Mouse (Mus musculus) forebrain, postnatal 0 days (tissue): Measurements from ENCODE around the gene Il1b. TPM values are rescaled to one million over a fixed set of nuclear protein-coding genes. Genes with fewer than 3 reads are reported as not detected.

Source experiments
- ATAC-seq: fragments of 200-750 bp; cut with Nextera tagmentation; 2 replicates; pipeline ENCODE4 v1.8.0; 2017; ENCODE audit warnings: mild to moderate bottlenecking, moderate library complexity
- DNase-seq: peaks from one replicate; pipeline ENCODE4 v3.0.0-alpha.2; 2015
- H3K27ac ChIP-seq: fragments of 300-500 bp; sonication (generic); 2 replicates; pipeline ENCODE4 v1.5.1; 2014; ENCODE audit warnings: low read depth, mild to moderate bottlenecking, antibody characterized with exemption, low read length, moderate library complexity, mixed read lengths
- H3K27me3 ChIP-seq: fragments of 300-500 bp; sonication (generic); 2 replicates; pipeline ENCODE4 v1.6.1; 2014; ENCODE audit warnings: mild to moderate bottlenecking, low read length, mixed read lengths; ENCODE audit not compliant: insufficient read depth
- H3K36me3 ChIP-seq: fragments of 300-500 bp; sonication (generic); 2 replicates; pipeline ENCODE4 v1.6.1; 2014; ENCODE audit warnings: mild to moderate bottlenecking, moderate library complexity; ENCODE audit not compliant: insufficient read depth
- H3K4me1 ChIP-seq: fragments of 300-500 bp; sonication (generic); 2 replicates; pipeline ENCODE4 v1.6.1; 2014; ENCODE audit warnings: antibody characterized with exemption; ENCODE audit not compliant: insufficient read depth
- H3K4me2 ChIP-seq: fragments of 300-500 bp; sonication (generic); 2 replicates; pipeline ENCODE4 v1.6.1; 2014; ENCODE audit warnings: low read depth, mild to moderate bottlenecking, moderate library complexity
- H3K4me3 ChIP-seq: fragments of 300-500 bp; sonication (generic); 2 replicates; pipeline ENCODE4 v1.5.1; 2014; ENCODE audit warnings: low read depth, low read length, mixed read lengths
- H3K9ac ChIP-seq: fragments of 300-500 bp; sonication (generic); 2 replicates; pipeline ENCODE4 v1.6.1; 2014; ENCODE audit warnings: mild to moderate bottlenecking
- H3K9me3 ChIP-seq: fragments of 300-500 bp; sonication (generic); 2 replicates; pipeline ENCODE4 v1.6.1; 2016; ENCODE audit warnings: low read length
- CTCF ChIP-seq: sonication (generic); IDR thresholded peaks from 2 replicates; pipeline ENCODE4 v1.5.1; 2016; ENCODE audit warnings: antibody characterized with exemption, control low read depth, low read depth
- WGBS: fragments of 180-500 bp; shearing (Covaris S2); extraction: QIAGEN DNeasy Blood & Tissue Kit; methylation state at CpG from one replicate; pipeline ENCODE4 v1.1.7; 2014; 5-methylcytosine and 5-hydroxymethylcytosine counted together
- polyA plus RNA-seq: library from polyadenylated mRNA; unstranded; fragments of >200 nt; fragmentation: Nextera tagmentation; extraction: Ambion mirVana; gene quantifications from 2 replicates; pipeline ENCODE4 v1.2.1, GENCODE M21; 2015
- total RNA-seq: library from RNA; depleted of rRNA; stranded (reverse); fragments of >200 nt; gene quantifications from 2 replicates; pipeline ENCODE4 v1.2.3, GENCODE M21; 2014

Il1b gene
- total and polyA plus RNA-seq, 2 experiments from 2014 or later = 0.15 TPM; not detected in 1

DNA sequence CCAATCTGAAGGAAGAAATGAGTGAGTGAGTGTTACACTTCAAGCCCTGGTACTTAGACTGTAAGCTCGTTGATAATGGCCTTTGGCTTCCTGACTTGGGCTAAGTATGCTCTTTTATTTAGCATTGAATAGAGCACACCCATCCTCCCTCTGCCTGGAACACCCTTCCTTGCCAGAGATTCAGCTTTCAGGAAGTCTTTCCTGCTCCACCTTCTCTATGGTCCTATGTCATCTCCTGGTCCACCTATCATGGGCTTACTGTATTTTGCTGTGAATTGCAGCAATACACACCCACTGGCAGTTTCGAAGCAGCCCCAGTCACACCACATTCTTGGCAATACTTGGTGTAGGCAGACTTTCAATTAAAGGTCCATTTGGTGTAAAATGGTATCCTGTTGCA lies 18.4 kb upstream of the Il1b start:
- Histone ChIP-seq H3K9me3 (no peaks in the 10 kb centered on the region), H3K36me3 (no peaks in the 10 kb centered on the region), H3K27ac (no peak overlapping the region), H3K4me2 (no peak overlapping the region), H3K4me1 (no peaks in the 10 kb centered on the region), H3K4me3 (no peak overlapping the region), H3K27me3 (no peaks in the 10 kb centered on the region), H3K9ac (no peak overlapping the region)
- 64% methylated on average over 2 of the region's 2 CpGs for WGBS
- ATAC-seq (no peak), DNase-seq (no peak)
- no peak for TF ChIP-seq CTCF

DNA sequence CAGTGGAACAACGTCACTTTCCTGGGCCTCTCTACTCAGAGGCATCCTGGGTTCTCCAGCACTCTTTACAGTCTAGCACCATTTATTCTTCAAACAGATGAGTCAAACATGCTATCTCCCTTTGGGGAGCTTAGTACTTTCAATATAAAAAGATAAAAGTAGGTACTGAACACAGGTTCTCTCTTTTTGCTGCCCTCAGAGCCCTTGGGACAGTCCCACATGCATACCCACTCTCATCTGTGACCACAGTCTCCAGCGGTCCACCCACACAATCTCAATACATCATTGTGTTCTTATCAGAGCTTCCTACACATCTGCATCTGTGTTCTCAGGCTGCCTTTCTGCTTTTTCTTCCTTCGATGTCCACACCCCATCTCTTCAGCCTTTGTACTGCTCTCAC lies 14.4 kb upstream of the Il1b start:
- H3K4me3 ChIP-seq = no peak overlapping the region
- TF ChIP-seq CTCF = no peak
- H3K27ac ChIP-seq = no peak overlapping the region
- H3K4me2 ChIP-seq = no peak overlapping the region
- H3K9me3 ChIP-seq = no peaks in the 10 kb centered on the region
- H3K27me3 ChIP-seq = no peaks in the 10 kb centered on the region
- ATAC-seq = no peak
- H3K36me3 ChIP-seq = no peaks in the 10 kb centered on the region
- H3K9ac ChIP-seq = no peak overlapping the region
- DNase-seq = no peak
- 88% methylated on average over 3 of the region's 3 CpGs for WGBS
- H3K4me1 ChIP-seq = no peaks in the 10 kb centered on the region

DNA sequence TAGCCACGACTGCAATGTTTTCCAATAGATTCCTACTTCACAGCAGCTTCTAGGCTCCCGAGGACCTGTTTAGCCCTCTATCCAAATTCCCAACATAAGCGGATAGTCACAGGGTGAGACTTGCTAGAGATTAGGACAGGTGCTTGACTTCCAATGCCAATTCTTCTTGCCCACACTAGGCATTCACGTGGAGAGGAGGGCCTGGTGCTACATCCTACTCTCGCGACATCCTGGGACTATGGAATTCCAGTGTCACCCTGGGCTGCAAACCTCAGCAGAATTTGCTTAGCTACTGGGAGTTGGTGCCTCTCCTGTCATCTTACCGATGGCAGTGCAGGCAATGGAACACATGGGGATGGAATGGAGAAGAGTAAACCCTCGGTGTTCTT lies 13.3 kb upstream of the Il1b start:
- no peak overlapping the region for H3K9ac ChIP-seq
- H3K9me3 ChIP-seq = no peaks in the 10 kb centered on the region
- no peak for ATAC-seq
- no peak overlapping the region for H3K4me2 ChIP-seq
- no peak overlapping the region for H3K27ac ChIP-seq
- H3K4me3 ChIP-seq = no peak overlapping the region
- H3K36me3 ChIP-seq = no peaks in the 10 kb centered on the region
- no peak for TF ChIP-seq CTCF
- no peaks in the 10 kb centered on the region for H3K4me1 ChIP-seq
- DNase-seq = no peak
- WGBS = 85% methylated on average over 8 of the region's 8 CpGs
- no peaks in the 10 kb centered on the region for H3K27me3 ChIP-seq

DNA sequence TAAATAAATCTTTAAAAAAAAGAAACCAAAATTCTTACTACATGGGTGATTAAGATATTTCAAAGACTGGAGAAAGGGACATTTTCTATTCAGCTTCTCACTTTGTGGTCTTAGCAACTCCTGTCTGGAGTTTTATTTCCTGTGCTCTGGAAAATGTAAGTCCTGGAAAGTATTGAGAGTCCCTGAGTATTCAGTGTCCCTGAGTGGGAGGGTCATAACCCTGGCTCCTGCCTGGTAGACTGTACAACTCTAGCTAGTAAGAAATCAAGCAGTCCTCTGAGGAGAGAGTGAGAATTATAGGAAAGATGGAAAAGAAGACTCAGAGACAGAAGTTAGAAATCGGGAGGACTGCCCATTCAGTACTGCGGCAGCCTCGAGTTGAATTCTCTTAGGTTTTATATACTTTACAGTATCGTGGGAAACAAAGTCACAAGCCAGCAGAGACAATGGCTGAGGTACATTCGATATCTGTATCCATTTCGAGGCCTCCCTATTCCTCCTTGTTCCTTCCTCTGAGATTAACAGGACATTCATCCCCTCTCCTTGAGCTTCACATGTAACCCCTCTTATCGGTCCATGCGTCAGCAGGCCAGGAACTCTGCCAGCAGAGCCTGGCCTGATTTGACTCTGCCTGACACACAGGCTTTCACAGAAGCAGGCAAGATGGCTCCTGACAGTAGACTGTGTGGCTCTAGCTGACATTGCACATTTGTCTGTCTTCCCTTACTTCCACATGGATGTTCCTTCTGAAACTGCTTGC lies 12.8 kb upstream of the Il1b start:
- no peak for DNase-seq
- Histone ChIP-seq H3K27ac (no peak overlapping the region), H3K27me3 (no peaks in the 10 kb centered on the region), H3K4me2 (no peak overlapping the region), H3K36me3 (no peaks in the 10 kb centered on the region), H3K4me3 (no peak overlapping the region), H3K4me1 (no peaks in the 10 kb centered on the region), H3K9ac (no peak overlapping the region), H3K9me3 (no peaks in the 10 kb centered on the region)
- TF ChIP-seq CTCF = no peak
- WGBS = 89% methylated on average over 8 of the region's 8 CpGs
- no peak for ATAC-seq

DNA sequence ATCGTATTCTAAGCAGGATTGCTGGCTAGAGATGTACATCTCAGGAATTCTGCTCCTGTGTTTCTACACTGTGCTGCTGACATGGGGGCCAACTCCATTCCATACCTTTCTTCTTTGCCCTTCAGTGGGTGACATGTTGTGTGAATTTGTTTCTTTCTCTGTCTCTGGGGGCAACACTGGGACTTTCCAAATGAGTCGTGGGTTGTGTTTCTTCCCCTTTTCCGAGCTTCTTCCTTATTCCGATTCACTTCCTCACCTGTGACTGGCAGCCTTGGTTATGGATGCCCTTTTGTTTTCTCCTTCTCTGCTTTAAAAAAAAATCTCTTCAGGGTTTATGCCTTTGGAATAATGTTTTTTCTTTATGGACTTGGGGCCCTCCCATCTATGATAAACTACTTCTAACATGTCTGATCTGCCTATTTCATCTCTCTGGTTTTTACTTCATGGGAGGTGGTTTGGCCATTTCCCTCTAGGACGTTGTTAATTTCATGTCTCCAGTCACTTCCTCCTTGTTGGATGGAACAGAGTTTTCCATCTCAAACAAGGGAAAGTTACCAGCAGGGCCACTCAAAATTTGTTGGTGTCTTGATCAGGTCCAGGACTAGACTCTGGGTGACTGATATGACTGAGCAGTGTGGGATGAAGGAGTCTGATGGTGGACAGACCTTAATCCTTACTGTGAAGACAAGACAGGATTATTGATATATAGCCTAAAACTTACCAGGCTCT lies 10.0 kb upstream of the Il1b start:
- Histone ChIP-seq H3K9me3 (no peaks in the 10 kb centered on the region), H3K27ac (no peak overlapping the region), H3K9ac (no peak overlapping the region), H3K4me1 (no peaks in the 10 kb centered on the region), H3K4me2 (no peak overlapping the region), H3K4me3 (no peak overlapping the region), H3K27me3 (no peaks in the 10 kb centered on the region), H3K36me3 (no peaks in the 10 kb centered on the region)
- no peak for TF ChIP-seq CTCF
- DNase-seq (no peak), ATAC-seq (no peak)
- WGBS = 92% methylated on average over 5 of the region's 5 CpGs

DNA sequence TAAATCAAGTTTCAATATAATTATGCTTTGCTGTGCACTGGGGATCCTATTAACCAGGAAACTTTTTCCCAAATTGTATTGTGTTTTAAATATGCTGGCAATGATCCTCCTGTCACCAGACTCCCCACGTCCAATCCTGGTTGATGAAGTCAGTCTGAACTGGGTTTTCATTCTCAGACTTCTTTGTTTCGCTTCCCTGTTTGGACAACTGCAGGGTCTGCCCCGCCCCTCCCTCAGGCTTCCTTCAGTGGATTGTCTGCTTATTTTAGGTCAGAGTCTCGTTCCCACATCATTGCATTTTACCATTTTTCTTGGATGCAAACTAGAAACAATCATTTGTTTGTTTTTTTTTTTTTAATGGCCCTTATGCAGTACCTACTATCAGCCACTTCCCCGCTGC lies 9.3 kb upstream of the Il1b start:
- ATAC-seq = no peak
- Histone ChIP-seq H3K4me3 (no peak overlapping the region), H3K36me3 (no peaks in the 10 kb centered on the region), H3K4me1 (no peaks in the 10 kb centered on the region), H3K4me2 (no peak overlapping the region), H3K9me3 (no peaks in the 10 kb centered on the region), H3K27ac (no peak overlapping the region), H3K9ac (no peak overlapping the region), H3K27me3 (no peaks in the 10 kb centered on the region)
- no peak for TF ChIP-seq CTCF
- whole genome bisulfite sequencing = 68% methylated on average over 5 of the region's 5 CpGs
- no peak for DNase-seq

DNA sequence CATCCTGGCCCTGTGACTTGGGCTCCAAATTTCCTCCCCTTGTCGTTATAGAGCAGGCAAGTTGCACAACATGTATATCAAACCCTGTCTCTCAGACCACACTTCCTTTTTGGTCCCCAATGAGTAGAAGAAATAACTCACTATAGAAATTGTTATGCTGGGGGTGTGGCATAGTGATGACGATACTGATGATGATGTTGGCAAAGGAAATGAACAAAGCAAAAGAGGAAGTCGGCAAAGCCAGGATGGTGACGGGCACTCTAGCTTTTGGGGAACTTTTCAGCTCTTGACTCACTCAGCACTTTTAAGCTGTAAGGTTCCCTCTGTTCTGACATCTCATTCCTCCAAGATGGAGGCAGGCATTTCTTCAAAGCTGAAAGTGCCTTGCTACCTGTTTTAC lies 2.4 kb upstream of the Il1b start:
- Histone ChIP-seq H3K36me3 (no peaks in the 10 kb centered on the region), H3K9me3 (no peaks in the 10 kb centered on the region), H3K4me2 (no peak overlapping the region), H3K27me3 (no peaks in the 10 kb centered on the region), H3K27ac (no peak overlapping the region), H3K4me3 (no peak overlapping the region), H3K9ac (no peak overlapping the region), H3K4me1 (no peaks in the 10 kb centered on the region)
- TF ChIP-seq CTCF = no peak
- WGBS = 87% methylated on average over 4 of the region's 4 CpGs
- ATAC-seq (no peak), DNase-seq (no peak)
